Comparison of ENCODE assay signal across 21 mouse cellular contexts in genomic region chr6:51185201-51185600, GRCm38 (mm10).
"Had no signal": no experiment of that assay in that cellular context is flagged by ENCODE, and none has a peak within 500 bp of the region (broad histone marks: within the 10 kb centered on the region; RNA-seq: fewer than 3 reads in every experiment).

No protein-coding gene starts in this region.

- H3K36me3 ChIP-seq: intestine, embryonic 15.5 days; kidney, embryonic 15.5 days; liver, embryonic 13.5 days; lung, embryonic 15.5 days; midbrain, embryonic 10.5 days; midbrain, embryonic 15.5 days; neural tube, embryonic 13.5 days; stomach, embryonic 15.5 days had no signal

- H3K4me3 ChIP-seq: intestine, embryonic 15.5 days; kidney, embryonic 15.5 days; liver, embryonic 13.5 days; lung, embryonic 15.5 days; megakaryocyte, embryonic 14.5 days; midbrain, embryonic 10.5 days; midbrain, embryonic 15.5 days; myocyte; neural tube, embryonic 13.5 days; stomach, embryonic 15.5 days had no signal

- H3K9me3 ChIP-seq: intestine, embryonic 15.5 days; kidney, embryonic 15.5 days; liver, embryonic 13.5 days; lung, embryonic 15.5 days; midbrain, embryonic 10.5 days; midbrain, embryonic 15.5 days; neural tube, embryonic 13.5 days; stomach, embryonic 15.5 days had no signal

- H3K27ac ChIP-seq: intestine, embryonic 15.5 days; kidney, embryonic 15.5 days; liver, embryonic 13.5 days; lung, embryonic 15.5 days; midbrain, embryonic 10.5 days; midbrain, embryonic 15.5 days; neural tube, embryonic 13.5 days; stomach, embryonic 15.5 days had no signal

- H3K4me2 ChIP-seq: intestine, embryonic 15.5 days; kidney, embryonic 15.5 days; liver, embryonic 13.5 days; lung, embryonic 15.5 days; midbrain, embryonic 15.5 days; neural tube, embryonic 13.5 days; stomach, embryonic 15.5 days had no signal

- ATAC-seq: intestine, embryonic 15.5 days; midbrain, embryonic 15.5 days had no signal

- H3K9ac ChIP-seq: intestine, embryonic 15.5 days; kidney, embryonic 15.5 days; liver, embryonic 13.5 days; lung, embryonic 15.5 days; midbrain, embryonic 15.5 days; neural tube, embryonic 13.5 days; stomach, embryonic 15.5 days had no signal

- DNase-seq: kidney, adult 11 months; kidney, adult 8-10 months; kidney, postnatal 10 days; kidney, postnatal 4 days; left cerebral cortex, postnatal 4 days; liver, embryonic 13.5 days; lung, postnatal 10 days; lung, postnatal 36 days; right cerebral cortex, adult 18-20 months; right cerebral cortex, postnatal 14 days; right cerebral cortex, postnatal 4 days; thymus, postnatal 25 days had no signal

- H3K4me1 ChIP-seq: intestine, embryonic 15.5 days; liver, embryonic 13.5 days; lung, embryonic 15.5 days; megakaryocyte, embryonic 14.5 days; midbrain, embryonic 10.5 days; midbrain, embryonic 15.5 days; neural tube, embryonic 13.5 days; stomach, embryonic 15.5 days had no signal
